Mouse (Mus musculus) cerebellum, adult 2 months (tissue): ENCODE results near the gene Ppp3r2. TPM values are rescaled to one million over a fixed set of nuclear protein-coding genes. Genes with fewer than 3 reads are reported as not detected.
A peak's percentile ranks its signal among the peaks of the same experiment; 100 is the strongest.

Source experiments
- DNase-seq, 2 experiments: peaks; one replicate each; pipeline ENCODE4 v3.0.0; 2021
- H3K27ac ChIP-seq: fragments of 200-500 bp; 2 replicates; pipeline ENCODE4 v1.5.1; 2012; ENCODE audit warnings: low read length, control low read depth, inconsistent platforms; ENCODE audit not compliant: insufficient read depth
- H3K27me3 ChIP-seq: fragments of 200-500 bp; 2 replicates; pipeline ENCODE4 v1.6.1; 2012; ENCODE audit warnings: inconsistent platforms, mild to moderate bottlenecking, low read length, moderate library complexity; ENCODE audit not compliant: control insufficient read depth, insufficient read depth
- H3K4me1 ChIP-seq: fragments of 200-500 bp; 2 replicates; pipeline ENCODE4 v1.6.1; 2011; ENCODE audit warnings: low read length; ENCODE audit not compliant: control insufficient read depth, insufficient read depth
- H3K4me3 ChIP-seq: fragments of 200-500 bp; replicated peaks from 2 replicates; pipeline ENCODE3; 2011; ENCODE audit warnings: mild to moderate bottlenecking, low read depth, low read length, control low read depth; ENCODE audit not compliant: insufficient read depth
- CTCF ChIP-seq: fragments of 200-500 bp; IDR thresholded peaks from 2 replicates; pipeline ENCODE4 v1.5.1; 2011; ENCODE audit warnings: low read depth, mild to moderate bottlenecking, control low read depth, low read length, moderate library complexity, borderline replicate concordance; ENCODE audit not compliant: insufficient read depth
- POLR2A ChIP-seq: fragments of 200-500 bp; IDR thresholded peaks from 2 replicates; pipeline ENCODE4 v1.6.1; 2011; ENCODE audit warnings: low read length, control low read depth, borderline replicate concordance; ENCODE audit not compliant: insufficient read depth
- WGBS: fragments of 180-500 bp; shearing (Covaris S2); methylation state at CpG from one replicate; pipeline ENCODE4 v1.1.7; 2018; 5-methylcytosine and 5-hydroxymethylcytosine counted together
- polyA plus RNA-seq: library from polyadenylated mRNA; depleted of rRNA; stranded (reverse); fragments of >200 nt; gene quantifications from 2 replicates; pipeline ENCODE4 v1.2.3, GENCODE M21; 2012; rRNA removed

The Ppp3r2 gene
- 0.20 and 0.30 TPM in 2 replicates for polyA plus RNA-seq

- no peak within 1 kb of the TSS for H3K4me3 ChIP-seq
- no peaks in the 10 kb centered on the region for H3K27me3 ChIP-seq
- DNase-seq = no peak
- TF ChIP-seq CTCF = no peak
- TF ChIP-seq POLR2A = no peak
- no peak within 1 kb of the TSS for H3K27ac ChIP-seq
- no peaks in the 10 kb centered on the region for H3K4me1 ChIP-seq
- 90% methylated on average over 13 of the region's 13 CpGs for WGBS
Observed at GRCm38 (mm10) chr4:49681812-49682211, at the start of gene Ppp3r2. TSS of gene Ppp3r2 (minus strand) at chr4:49682024.

GRCm38 (mm10) chr4:49729326-49729725 lies 47.5 kb upstream of the Ppp3r2 start:
- DNase-seq = no peak
- H3K4me1 ChIP-seq = no peaks in the 10 kb centered on the region
- H3K27ac ChIP-seq = no peak overlapping the region
- no peaks in the 10 kb centered on the region for H3K27me3 ChIP-seq
- H3K4me3 ChIP-seq = no peak overlapping the region
- WGBS = 70% methylated on average over 3 of the region's 3 CpGs
- TF ChIP-seq POLR2A (no peak), CTCF (no peak)

DNA sequence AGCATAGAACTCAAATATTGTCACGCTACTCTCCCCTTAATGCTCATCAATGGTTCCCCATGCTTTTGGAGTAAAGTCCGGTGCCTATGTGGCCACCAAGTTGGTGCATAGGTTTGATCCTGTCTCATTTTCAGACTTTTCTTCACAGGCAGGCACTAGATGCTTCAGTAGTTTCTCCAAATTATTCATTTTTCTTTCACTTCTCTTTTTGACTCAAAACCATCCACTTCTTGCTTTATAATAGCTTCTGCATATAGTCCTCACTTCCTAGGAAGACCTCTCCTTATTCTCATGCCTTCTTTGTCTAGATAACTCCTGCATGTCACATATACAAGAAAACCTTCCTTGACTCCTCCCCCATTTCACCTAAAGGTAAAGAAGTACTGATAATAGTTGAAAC lies 42.1 kb upstream of the Ppp3r2 start:
- Histone ChIP-seq H3K4me1 (no peaks in the 10 kb centered on the region), H3K27me3 (no peaks in the 10 kb centered on the region), H3K4me3 (no peak overlapping the region), H3K27ac (no peak overlapping the region)
- no peak for TF ChIP-seq POLR2A
- no peak for TF ChIP-seq CTCF
- no peak for DNase-seq
- WGBS = 98% methylated on average over 2 of the region's 2 CpGs

DNA sequence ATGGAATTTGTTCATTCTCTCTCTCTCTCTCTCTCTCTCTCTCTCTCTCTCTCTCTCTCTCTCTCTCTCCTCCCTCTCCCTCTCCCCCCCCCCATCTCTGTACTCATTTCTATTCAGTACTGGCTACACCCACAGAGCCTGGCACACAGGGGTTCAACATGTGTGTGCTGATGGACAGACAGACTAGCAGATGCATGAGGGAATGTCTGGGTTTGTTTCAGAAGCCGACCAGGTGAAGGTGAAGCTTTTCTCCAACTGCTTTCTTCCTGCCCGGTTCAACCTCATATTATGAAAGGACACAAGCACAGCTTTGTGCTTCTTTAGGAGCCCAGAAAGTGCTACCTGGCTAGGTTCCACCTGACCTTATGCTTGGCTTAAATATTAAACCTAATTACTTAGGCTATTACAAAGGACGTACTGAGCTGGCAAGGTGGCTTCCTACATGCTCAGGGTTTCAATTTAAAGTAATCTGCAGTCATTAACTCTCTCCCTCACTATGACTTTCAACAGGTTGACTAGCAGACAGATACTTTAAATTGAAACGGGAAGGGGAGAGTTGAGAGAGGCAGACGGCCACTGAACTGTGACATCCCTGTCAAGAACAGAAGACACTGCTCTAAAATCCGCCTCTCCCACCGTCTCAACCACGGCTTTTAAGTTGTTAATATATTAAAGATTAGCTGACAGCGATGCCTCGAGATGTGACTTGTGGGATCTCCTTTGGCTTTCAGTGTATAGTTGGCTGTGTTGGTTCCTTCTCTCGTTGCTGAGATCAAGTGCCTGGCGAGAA lies 9.8 kb upstream of the Ppp3r2 start:
- Histone ChIP-seq H3K4me3 (no peak overlapping the region), H3K27me3 (no peaks in the 10 kb centered on the region), H3K27ac (no peak overlapping the region), H3K4me1 (no peaks in the 10 kb centered on the region)
- WGBS = 27% methylated on average over 12 of the region's 12 CpGs
- TF ChIP-seq CTCF = no peak
- TF ChIP-seq POLR2A = no peak
- no peak for DNase-seq

- Histone ChIP-seq H3K27me3 (no peaks in the 10 kb centered on the region), H3K4me1 (no peaks in the 10 kb centered on the region), H3K4me3 (no peak overlapping the region), H3K27ac (no peak overlapping the region)
- 19% methylated on average over 9 of the region's 9 CpGs for WGBS
- TF ChIP-seq POLR2A (no peak), CTCF (peak; percentile 75)
- peak; percentile 46 for DNase-seq
Observed at GRCm38 (mm10) chr4:49688594-49689288, 6.9 kb upstream of the Ppp3r2 start.

DNA sequence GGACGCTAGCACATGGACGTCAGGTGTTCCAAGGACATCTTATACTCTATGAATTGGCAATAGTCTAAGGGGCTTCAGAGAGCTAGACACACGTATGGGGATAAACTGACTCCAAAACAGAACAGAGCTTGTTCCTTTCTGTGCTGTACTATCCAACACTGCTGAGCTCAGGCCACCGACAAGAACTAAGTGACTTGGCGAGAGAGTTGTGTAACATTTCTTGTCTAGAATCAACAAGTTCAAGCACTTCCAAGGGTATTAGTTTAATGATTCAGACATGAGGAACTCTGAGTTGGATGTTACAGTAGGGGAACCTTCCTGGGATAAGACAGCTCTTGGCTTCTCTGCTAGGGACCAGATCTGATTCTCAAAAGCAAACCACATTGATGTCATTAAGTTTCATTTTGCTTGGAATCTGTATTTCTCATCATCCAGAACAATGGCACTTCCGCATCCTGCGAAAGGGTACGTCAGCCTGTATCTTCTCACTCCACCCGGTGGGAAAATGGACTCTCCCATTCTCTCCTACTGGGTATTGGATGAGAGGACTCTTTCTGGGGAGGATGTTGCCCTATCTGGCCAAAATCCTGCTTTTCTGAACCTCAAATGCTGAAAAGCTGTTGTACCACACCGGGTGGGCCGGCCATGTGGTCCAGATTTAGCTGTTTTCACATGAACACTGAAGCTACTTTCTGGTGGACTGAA lies 1.5 kb downstream of the Ppp3r2 start:
- DNase-seq = no peak
- H3K4me3 ChIP-seq = no peak overlapping the region
- TF ChIP-seq CTCF (no peak), POLR2A (no peak)
- 86% methylated on average over 11 of the region's 11 CpGs for WGBS
- no peaks in the 10 kb centered on the region for H3K27me3 ChIP-seq
- no peak overlapping the region for H3K27ac ChIP-seq
- H3K4me1 ChIP-seq = no peaks in the 10 kb centered on the region

DNA sequence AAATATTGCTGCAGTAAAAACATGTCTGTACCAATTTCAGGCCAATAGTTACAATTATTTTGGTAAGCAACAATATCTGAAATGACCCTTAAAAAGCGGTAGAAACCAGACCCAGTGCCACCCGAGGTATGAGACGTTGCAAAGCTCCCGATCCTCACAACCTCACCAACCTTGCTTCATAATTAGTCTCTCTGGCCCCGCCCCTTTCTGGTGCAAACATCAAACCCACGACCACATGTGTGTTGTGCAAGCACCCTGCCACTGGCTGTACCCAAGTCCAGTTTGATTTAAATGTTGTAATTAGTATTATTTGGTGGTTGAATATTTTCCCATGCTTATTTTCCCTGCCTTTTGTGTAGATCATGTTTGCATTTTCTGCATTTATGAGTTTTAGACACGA lies 5.0 kb downstream of the Ppp3r2 start:
- Histone ChIP-seq H3K27me3 (no peaks in the 10 kb centered on the region), H3K4me3 (no peak overlapping the region), H3K27ac (no peak overlapping the region), H3K4me1 (no peaks in the 10 kb centered on the region)
- WGBS = 73% methylated on average over 7 of the region's 7 CpGs
- no peak for DNase-seq
- no peak for TF ChIP-seq POLR2A
- no peak for TF ChIP-seq CTCF

GRCm38 (mm10) chr4:49676071-49676470 lies 5.8 kb downstream of the Ppp3r2 start:
- WGBS = 89% methylated on average over 6 of the region's 6 CpGs
- Histone ChIP-seq H3K4me1 (no peaks in the 10 kb centered on the region), H3K27ac (no peak overlapping the region), H3K27me3 (no peaks in the 10 kb centered on the region), H3K4me3 (no peak overlapping the region)
- no peak for DNase-seq
- TF ChIP-seq CTCF (no peak), POLR2A (no peak)
